Mouse (Mus musculus): ENCODE measurements around the gene Arid1b.

Arid1b gene

DNA sequence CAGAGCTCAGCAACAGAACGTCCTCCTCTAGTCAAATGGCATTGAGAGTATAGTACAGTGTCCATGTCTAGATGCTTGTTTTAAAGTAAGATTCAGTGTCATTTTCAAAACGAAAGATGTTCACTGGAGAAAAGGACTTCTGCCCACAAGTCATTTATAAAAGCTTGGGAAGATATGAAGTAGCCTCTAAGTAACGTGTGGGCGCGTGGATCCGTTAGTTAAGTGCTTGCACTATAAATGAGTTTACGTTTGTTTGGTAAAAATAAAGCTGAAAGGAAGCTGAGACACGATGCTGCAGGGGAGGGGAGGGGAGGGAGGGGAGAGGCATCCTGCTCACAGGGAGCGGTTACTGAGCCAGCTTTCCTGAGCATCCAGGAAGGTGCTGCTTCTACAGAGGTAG is 293.5 kb downstream of the Arid1b start:
- no peak for DNase-seq

GRCm38 (mm10) chr17:5293653-5294584 is 299.8 kb downstream of the Arid1b start:
- peak; percentile 81 for DNase-seq

DNA sequence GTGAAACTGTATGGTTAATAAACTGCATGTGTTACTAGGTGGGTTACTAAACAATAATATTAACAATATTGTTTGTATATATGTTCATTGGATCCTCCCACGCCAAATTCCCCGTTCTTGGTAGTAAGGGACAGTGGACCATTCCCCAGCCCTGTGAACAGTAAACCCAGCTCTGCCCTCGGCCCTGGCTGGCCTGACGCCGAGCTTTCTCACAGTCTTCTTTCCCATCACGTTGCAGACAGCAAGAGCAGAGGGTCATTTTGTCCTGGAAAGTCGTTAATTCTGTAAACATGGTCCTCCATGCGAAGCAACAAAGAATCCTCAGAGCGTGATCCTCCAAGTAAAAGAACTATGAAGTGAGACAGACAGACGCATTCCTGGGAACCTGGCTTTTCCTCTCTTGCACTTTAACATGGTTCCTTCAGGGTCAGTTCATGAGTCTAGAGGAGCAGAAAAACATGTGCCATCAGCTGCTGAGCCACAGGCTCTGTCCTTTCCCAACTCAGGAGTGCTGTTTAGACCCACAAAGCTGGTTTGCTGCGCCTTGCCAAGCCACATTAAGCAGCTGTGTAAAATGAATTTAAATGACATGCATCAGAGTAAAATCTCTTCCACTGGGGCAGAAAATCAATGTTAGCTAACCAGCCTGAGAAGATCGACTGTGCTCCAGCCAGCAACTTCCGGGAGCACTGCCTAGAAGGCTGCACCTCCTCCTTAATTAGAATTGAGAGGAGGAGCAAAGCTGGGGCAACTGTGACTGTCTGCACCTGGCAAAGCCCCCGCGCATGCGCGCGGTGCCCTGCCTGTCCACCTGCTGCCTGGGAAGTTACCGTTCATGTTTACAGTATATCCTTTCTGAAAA is 301.2 kb downstream of the Arid1b start:
- DNase-seq = peak; percentile 92

- DNase-seq = no peak
Measured at GRCm38 (mm10) chr17:5295948-5296262, 301.8 kb downstream of the Arid1b start.

DNA sequence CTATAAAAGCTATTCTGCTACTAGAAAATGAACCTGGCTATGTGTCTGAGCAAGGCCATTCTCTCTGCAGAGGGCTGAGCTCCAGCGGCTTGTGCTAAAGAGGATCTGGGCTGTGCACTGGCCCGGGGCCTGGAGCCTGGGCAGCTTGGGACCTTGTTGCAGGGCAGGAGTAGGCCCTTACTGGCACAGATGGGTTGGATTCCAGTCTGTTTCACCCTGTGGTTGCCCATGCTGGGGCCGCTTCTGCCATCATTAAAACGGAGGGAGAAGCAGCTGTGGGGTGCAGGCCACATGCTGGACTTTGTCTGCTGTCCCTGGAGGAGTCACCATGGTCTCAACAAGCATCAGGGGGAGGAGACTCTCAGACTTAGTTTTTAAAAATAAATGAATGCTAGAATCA is 303.4 kb downstream of the Arid1b start:
- peak; percentile 60 for DNase-seq

DNA sequence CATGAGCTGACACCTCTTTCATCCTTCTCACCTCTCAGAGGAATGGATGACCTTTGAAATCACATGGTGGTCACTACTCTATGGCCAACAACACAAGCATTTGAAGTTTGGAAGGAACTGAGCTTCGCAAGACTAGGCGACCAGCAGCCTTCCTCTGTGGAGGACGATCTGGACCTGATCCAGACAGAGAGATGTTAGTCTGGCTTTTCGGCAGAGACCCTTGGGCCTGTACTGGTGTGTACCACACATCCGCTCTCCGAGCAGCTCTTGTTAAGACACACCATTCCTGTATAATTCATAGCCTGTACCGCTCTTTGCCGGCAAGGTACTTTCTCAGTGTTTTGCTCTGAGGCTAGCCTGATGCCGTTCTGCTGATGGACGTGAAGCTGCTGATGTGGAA is 303.9 kb downstream of the Arid1b start:
- no peak for DNase-seq

- peak; percentile 71 for DNase-seq
Measured at GRCm38 (mm10) chr17:5298891-5299559, 304.9 kb downstream of the Arid1b start.

GRCm38 (mm10) chr17:5302971-5303746 is 309.0 kb downstream of the Arid1b start:
- DNase-seq = no peak

DNA sequence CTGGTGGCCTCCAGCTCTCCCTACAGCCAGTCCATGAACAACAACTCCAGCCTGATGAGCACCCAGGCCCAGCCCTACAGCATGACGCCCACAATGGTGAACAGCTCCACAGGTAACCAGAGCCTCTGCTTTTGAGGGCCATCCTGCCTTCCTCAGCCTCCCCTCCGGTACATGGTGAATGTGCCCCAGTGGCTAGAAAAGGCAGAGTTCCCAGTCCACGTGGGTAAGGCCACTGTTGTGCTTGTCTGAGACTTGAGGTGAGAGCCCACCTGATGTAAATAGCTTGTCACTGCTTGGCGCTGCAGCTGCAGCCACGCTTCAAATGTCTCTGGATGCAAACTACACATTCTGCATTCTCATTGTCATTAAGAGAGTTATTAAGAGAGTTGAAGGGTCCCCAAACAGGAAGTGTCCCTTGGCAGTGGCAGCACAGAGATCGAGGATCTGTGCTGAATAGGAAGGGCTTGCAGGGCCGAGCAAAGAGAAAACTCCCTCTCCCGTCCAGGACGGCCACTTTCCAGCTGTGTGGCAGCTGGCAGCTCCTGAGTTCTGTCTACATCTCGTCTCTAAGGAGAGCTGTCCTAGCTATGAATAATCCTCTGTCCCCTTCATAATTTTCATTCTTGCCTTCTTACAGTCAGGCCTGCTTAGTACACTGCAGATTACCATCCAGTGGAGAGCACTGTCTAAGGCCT is 311.8 kb downstream of the Arid1b start:
- DNase-seq = no peak

DNA sequence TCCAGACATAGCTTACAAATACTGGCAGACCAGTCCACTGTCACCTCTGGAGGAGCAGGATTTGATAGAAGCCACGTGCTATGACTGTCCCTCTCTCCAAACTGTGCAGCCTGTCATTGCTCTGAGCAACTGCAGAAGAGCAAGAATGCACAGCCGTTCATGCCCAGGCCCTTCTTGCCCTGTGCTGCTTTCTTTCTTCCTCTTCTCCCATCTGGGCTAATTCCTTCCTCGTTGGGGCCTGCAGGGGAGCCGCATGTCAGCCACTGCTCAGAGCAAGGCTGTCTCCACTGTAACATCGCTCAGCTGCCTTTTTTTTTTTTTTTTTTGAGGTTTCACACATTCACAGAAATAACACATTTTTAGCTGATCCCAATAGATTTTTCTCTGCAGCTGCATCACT is 315.8 kb downstream of the Arid1b start:
- no peak for DNase-seq

DNA sequence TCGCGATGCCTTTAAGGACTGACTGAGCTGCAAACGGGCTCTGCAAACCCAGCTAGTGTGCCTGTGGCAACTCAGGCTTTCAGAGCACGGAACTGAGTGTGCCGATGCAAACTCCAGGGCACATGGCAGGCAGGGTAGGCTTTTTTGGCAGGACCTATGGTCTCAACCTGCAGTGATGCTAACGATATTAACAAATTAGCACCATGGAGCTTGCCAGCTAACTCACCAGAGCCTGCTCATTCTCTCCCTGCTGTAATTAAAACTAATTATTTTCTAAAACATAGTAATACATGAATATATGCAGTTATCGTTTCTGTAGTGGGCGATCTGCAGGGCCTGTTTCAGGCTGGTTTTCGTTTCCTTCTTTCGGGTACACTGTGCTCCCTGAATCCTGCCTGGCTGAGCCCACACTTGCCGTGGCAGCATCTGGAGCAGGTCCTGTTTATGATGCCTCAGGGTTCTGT is 316.3 kb downstream of the Arid1b start:
- no peak for DNase-seq

DNA sequence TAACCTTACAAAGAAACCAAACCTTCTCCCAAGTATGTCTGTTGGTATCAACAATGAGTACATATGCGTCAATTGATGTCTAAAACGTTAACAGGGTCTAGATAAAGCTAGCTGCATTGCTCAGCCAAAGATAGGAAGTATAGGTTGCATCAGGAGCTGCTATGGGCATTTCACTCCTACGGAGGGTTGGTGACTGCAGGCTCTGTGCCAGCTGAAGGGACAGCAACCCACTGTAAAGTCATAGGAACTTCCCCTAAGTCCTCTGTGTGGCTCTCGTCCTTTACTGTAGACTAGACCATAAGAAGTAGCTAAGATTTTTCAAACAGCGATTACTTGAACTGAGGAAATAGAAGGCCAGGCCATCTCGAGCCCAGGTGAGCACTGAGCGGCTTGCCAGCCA is 316.9 kb downstream of the Arid1b start:
- no peak for DNase-seq

- DNase-seq = no peak
Measured at GRCm38 (mm10) chr17:5312307-5312706, 318.2 kb downstream of the Arid1b start.

DNA sequence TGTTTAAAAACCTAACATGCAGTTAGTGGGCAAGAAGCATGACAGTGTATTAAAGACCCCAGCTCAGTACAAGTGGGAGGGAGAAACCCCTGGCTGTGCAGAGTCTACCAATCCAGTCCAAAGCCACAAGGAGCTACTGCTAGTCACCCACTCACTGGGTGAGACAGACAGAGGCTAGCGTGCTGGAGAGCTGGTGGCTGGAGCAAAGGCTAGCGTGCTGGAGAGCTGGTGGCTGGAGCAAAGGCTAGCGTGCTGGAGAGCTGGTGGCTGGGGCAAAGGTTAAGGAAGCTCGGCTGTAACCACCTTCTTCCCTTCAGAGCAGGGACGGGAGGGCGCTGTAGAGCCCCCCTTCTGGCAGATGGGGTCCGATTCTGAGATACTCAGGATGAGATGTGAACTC is 320.6 kb downstream of the Arid1b start:
- no peak for DNase-seq

GRCm38 (mm10) chr17:5316489-5316888 is 322.4 kb downstream of the Arid1b start:
- no peak for DNase-seq

DNA sequence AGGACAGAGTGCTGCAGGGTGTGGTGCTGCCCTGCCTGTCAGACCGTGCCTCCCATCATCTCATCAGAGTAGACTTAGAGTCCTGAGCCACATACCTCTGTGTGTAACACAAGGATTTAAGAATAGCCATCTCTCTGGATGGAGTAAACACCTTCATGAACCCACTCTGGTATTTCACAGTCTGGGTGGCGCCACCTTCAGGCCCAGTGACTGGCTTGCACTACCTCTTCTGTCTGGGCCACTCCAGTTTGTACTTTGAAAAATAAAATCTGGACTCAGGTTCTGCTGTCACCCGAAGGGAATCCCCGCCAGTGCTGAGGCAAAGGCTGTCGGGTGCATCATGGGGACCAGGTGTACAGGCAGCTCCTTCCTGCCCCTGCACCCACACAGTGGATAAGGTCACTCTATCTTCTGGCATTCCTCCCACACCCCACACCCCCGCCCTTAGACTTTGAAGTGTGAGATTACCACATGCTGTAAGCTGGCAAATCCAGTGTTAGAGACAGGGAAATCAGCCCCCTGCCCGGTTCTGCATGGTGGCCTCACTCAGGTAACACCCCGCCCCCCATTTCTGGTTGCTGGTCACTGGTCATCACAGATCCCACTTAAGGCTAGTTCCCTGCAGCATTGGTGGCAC is 327.6 kb downstream of the Arid1b start:
- no peak for DNase-seq

DNA sequence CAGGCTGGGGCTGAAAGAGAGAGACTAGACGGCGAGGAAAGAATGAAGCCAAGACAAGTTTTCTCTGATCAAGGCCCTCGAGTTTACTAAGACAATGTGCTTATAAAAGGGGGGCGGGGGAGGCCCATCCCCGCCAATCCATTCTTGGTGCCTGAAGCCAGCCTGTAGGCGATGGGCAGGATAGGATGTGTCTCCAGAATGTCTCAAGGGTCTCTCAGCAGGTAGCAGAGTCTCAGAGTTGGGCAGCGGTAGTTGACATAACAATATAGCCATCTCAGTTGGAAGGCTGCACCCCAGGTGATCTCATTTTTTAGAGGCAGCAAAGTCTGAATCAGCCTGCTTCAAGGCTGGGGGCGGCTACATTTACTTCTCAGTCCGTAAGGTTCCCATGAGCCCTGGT is 328.5 kb downstream of the Arid1b start:
- DNase-seq = no peak

DNA sequence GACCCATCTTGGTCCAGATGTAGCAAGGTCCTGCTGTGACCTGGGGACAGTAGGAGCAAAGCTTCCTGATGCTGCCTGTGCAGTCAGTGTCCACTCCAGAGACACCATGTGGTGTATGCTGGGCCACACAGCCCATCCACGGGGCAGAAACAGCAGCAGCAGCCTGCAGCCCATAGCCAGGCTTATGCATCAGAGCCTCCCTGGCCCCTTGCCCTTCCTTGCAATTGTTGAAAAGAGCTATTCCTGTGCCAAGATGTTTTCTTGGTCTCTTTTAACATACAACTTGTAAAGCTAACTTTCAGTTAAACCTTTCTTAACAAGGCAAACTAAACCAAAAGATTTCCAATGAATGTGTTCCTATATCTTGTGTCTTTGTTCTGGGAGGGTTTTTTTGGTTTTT is 329.6 kb downstream of the Arid1b start:
- no peak for DNase-seq

DNA sequence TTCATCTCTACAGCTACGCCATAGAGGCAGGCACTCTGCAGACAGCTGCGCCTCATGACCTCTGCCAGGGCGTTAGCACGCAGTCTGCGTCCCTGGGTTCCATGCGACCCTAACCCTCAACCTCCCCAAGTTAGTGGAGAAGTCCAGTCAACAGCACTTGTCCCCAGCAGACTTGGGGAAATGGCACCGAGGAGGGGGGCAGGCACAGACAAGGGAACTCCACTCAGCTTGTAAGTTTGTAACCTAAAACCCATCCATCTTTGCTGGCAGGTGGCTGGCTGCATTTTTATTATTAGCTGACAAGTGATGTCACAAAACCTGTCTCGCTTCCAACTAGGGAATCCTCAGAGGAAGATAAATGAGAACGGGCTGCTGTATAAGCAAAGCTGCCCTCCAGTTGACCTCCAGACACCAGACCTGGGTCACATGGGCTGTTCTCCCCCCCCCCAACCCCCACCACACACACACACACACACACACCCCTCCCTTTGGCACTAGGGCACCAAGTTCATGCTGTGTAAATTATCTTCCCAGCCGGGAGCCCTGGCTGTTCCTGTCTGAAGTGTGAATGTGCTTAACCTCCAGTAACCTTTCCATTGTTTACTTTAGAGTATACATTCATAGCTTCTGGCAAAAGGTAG is 330.2 kb downstream of the Arid1b start:
- peak; percentile 49 for DNase-seq

DNA sequence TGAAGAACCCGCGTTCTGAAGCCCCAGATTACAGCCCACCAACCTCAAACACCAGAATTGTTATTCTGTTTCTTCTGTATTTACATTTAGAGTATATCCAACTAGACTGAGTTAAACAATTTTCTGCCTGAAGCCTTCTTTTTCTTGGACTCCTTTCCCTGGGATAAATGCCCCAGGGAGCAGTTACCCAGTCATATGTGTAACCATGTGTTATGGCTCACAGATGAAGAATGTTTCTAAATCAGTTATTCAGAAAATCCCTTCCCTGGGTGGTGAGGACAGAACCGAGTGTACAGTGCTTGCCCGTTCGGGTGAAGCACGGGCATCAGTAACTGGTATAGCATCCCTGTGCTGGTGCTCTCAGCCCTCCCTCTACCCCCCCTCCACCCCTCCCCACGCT is 332.6 kb downstream of the Arid1b start:
- no peak for DNase-seq

All from cerebellum, adult 9-11 months (tissue).